Mouse (Mus musculus): ENCODE measurements around the gene Barx2. TPM values are rescaled to one million over a fixed set of nuclear protein-coding genes. Genes with fewer than 3 reads are reported as not detected.

The Barx2 gene
- total RNA-seq, 1 experiment: 0.18 TPM

DNA sequence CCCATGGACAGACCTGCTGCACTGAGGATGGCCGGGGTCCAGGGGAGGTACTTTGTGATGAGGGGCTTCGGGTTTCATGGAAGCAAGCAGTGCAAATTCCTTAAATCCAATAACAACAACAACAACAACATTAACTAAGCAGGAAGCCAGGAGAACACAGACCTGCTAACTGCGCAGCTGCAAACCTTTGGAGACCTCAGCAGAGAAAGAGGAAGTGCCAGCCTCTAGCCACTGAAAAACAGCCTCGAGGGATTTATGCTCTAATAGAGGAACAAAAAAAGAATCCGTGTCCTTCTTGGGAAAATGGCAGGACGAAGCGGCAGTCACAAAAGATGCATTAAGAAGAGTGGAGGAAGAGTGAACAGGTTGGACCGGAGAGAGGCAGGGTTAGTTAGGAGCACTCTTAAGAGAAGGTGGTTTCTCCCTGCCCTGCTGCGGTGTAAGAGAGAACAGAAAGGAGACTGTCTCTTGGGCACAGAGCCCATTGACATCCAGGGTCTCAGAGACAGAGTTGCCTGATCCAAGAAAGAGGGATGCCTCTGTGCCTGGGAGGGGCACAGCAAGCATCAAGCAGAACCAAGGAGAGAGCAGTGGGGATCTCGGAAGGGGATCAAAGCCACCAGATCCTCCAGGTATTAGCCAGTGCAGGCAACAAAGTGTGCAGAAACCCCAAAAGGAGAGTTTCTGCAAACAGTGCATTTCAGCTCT lies 72.0 kb downstream of the Barx2 start:
- H3K9me3 ChIP-seq (ENCODE audit: control insufficient read depth, insufficient read depth, low read depth, low read length): no peaks in the 10 kb centered on the region
- no peak overlapping the region for H3K4me3 ChIP-seq (ENCODE audit: insufficient read depth in 1 of 2, low read depth in 1 of 2, low read length in 2 of 2, poor library complexity in 1 of 2, severe bottlenecking in 1 of 2)
- no peaks in the 10 kb centered on the region for H3K4me1 ChIP-seq (ENCODE audit: control insufficient read depth in 2 of 2, insufficient read depth in 2 of 2, low read length in 2 of 2, poor library complexity in 1 of 2)
- H3K9ac ChIP-seq (ENCODE audit: insufficient read depth, low read depth, low read length, poor library complexity, severe bottlenecking): no peak overlapping the region
- in situ Hi-C loops (cut with MboI; ENCODE audit: low sequenced_read_pairs in 2 of 2, unreplicated experiment in 2 of 2): no loop called here
- H3K36me3 ChIP-seq (ENCODE audit: control insufficient read depth, insufficient read depth, low read length, poor library complexity, severe bottlenecking): no peaks in the 10 kb centered on the region
- H3K27ac ChIP-seq (ENCODE audit: insufficient read depth, low read depth, low read length, poor library complexity, severe bottlenecking): no peak overlapping the region
- no peak for DNase-seq (ENCODE audit: low read depth, low spot score)
- TF ChIP-seq HCFC1 (IDR thresholded peaks at IDR 0.05; ENCODE audit: borderline replicate concordance, insufficient read depth, low read length) (no peak), ZC3H11A (IDR thresholded peaks at IDR 0.05; ENCODE audit: borderline replicate concordance, low read depth, low read length) (no peak), CHD2 (IDR thresholded peaks at IDR 0.05; ENCODE audit: low read depth, low read length) (no peak), ZNF384 (IDR thresholded peaks at IDR 0.05; ENCODE audit: low read depth, low read length) (no peak), MAFK (IDR thresholded peaks at IDR 0.05; ENCODE audit: insufficient read depth, low read depth, low read length) (no peak)

DNA sequence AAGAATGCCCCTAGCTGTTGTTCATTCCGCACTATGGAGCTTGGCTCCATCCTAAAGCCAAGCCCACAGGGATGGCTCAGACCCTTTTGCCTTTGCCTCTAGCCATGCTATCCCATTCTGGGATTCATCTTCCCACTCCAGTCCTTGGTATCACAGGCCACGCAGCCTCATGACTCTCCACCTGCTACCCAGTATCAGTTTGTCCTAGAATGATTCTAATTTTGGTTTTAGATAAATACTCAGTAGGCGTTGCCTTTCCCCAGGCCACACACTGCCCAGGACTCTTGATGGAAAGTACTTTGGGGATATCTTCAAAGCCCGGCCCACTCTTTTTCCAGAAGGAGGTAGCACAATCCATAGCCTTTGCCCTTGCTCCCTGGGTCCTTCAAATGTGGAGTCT lies 72.7 kb downstream of the Barx2 start:
- Histone ChIP-seq H3K27ac (ENCODE audit: insufficient read depth, low read depth, low read length, poor library complexity, severe bottlenecking) (no peak overlapping the region), H3K4me3 (ENCODE audit: insufficient read depth in 1 of 2, low read depth in 1 of 2, low read length in 2 of 2, poor library complexity in 1 of 2, severe bottlenecking in 1 of 2) (no peak overlapping the region), H3K36me3 (ENCODE audit: control insufficient read depth, insufficient read depth, low read length, poor library complexity, severe bottlenecking) (no peaks in the 10 kb centered on the region), H3K9ac (ENCODE audit: insufficient read depth, low read depth, low read length, poor library complexity, severe bottlenecking) (no peak overlapping the region), H3K9me3 (ENCODE audit: control insufficient read depth, insufficient read depth, low read depth, low read length) (no peaks in the 10 kb centered on the region), H3K4me1 (ENCODE audit: control insufficient read depth in 2 of 2, insufficient read depth in 2 of 2, low read length in 2 of 2, poor library complexity in 1 of 2) (no peaks in the 10 kb centered on the region)
- TF ChIP-seq HCFC1 (IDR thresholded peaks at IDR 0.05; ENCODE audit: borderline replicate concordance, insufficient read depth, low read length) (no peak), CHD2 (IDR thresholded peaks at IDR 0.05; ENCODE audit: low read depth, low read length) (no peak)
- in situ Hi-C loops (cut with MboI; ENCODE audit: low sequenced_read_pairs in 2 of 2, unreplicated experiment in 2 of 2): no loop called here
- no peak for DNase-seq (ENCODE audit: low read depth, low spot score)

DNA sequence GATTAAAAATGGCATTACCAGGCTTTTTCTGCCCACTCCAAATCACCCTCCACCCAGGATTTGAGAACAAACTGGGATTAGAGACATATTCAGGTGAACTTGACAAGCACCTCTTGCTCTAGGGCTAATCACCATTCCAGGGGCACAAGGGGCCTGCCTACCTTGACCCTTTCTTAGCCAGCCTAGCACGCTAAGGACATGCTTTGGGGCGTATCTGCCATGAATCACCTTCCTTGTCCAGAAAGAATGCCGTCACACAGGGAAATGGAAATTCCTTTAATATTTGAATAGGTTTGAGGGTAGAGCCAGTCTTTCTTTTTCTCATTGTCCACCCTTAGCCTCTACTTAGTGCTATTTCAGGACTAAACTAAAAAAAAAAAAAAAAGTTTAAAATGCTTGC lies 73.2 kb downstream of the Barx2 start:
- H3K4me1 ChIP-seq (ENCODE audit: control insufficient read depth in 2 of 2, insufficient read depth in 2 of 2, low read length in 2 of 2, poor library complexity in 1 of 2): no peaks in the 10 kb centered on the region
- no peaks in the 10 kb centered on the region for H3K36me3 ChIP-seq (ENCODE audit: control insufficient read depth, insufficient read depth, low read length, poor library complexity, severe bottlenecking)
- H3K9me3 ChIP-seq (ENCODE audit: control insufficient read depth, insufficient read depth, low read depth, low read length): no peaks in the 10 kb centered on the region
- H3K9ac ChIP-seq (ENCODE audit: insufficient read depth, low read depth, low read length, poor library complexity, severe bottlenecking): no peak overlapping the region
- TF ChIP-seq CHD2 (IDR thresholded peaks at IDR 0.05; ENCODE audit: low read depth, low read length) (no peak), HCFC1 (IDR thresholded peaks at IDR 0.05; ENCODE audit: borderline replicate concordance, insufficient read depth, low read length) (no peak), ZNF384 (IDR thresholded peaks at IDR 0.05; ENCODE audit: low read depth, low read length) (no peak), MAFK (IDR thresholded peaks at IDR 0.05; ENCODE audit: insufficient read depth, low read depth, low read length) (no peak), ZC3H11A (IDR thresholded peaks at IDR 0.05; ENCODE audit: borderline replicate concordance, low read depth, low read length) (no peak)
- DNase-seq (ENCODE audit: low read depth, low spot score): no peak
- in situ Hi-C loops (cut with MboI; ENCODE audit: low sequenced_read_pairs in 2 of 2, unreplicated experiment in 2 of 2): no loop called here
- no peak overlapping the region for H3K4me3 ChIP-seq (ENCODE audit: insufficient read depth in 1 of 2, low read depth in 1 of 2, low read length in 2 of 2, poor library complexity in 1 of 2, severe bottlenecking in 1 of 2)
- H3K27ac ChIP-seq (ENCODE audit: insufficient read depth, low read depth, low read length, poor library complexity, severe bottlenecking): no peak overlapping the region

DNA sequence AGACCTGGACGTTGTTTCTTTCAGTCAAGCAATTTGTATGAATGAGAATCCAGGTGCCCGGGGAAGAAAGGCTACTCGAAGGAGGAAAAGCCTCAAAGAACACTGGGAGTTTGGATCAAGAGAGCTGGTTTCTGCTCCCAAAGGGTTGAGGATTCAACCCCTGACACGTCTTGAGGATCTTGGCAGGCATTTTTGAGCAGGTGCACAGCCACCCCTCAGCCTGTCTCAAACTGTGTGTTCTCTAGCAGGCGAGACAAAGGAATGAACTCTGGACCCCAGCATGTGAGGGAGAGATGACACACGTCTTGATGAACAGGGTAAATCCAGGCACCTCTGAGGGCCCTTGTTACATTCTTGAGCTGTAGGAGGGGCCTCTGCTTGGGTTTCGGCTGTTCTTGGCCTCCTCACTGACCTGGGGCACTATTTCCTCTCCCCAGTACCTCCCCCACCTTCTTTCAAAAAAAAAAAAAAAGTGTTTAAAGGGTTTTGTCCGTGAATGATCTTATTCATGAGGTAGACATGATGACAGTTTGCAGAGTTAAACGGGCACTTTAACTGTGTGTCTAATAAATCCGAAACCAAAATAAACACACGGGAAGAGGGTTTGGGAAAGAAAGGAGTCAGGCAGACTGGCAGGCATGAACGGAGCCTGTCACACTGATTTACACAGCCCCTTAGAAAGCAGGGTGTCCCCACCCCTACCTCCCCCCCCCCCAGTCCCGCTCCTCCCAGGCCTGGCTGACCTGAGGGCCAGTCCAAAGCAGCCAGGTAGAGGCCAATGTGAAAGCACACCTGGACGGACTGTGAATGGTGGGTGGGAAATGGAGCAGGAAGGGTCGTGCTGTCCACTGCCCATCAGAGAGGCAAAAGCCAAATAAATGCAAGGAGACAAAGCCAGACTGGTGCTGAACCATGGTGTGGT lies 73.9 kb downstream of the Barx2 start:
- DNase-seq (ENCODE audit: low read depth, low spot score): no peak
- Histone ChIP-seq H3K4me3 (ENCODE audit: insufficient read depth in 1 of 2, low read depth in 1 of 2, low read length in 2 of 2, poor library complexity in 1 of 2, severe bottlenecking in 1 of 2) (no peak overlapping the region), H3K9ac (ENCODE audit: insufficient read depth, low read depth, low read length, poor library complexity, severe bottlenecking) (no peak overlapping the region), H3K4me1 (ENCODE audit: control insufficient read depth in 2 of 2, insufficient read depth in 2 of 2, low read length in 2 of 2, poor library complexity in 1 of 2) (no peaks in the 10 kb centered on the region), H3K27ac (ENCODE audit: insufficient read depth, low read depth, low read length, poor library complexity, severe bottlenecking) (no peak overlapping the region), H3K36me3 (ENCODE audit: control insufficient read depth, insufficient read depth, low read length, poor library complexity, severe bottlenecking) (no peaks in the 10 kb centered on the region), H3K9me3 (ENCODE audit: control insufficient read depth, insufficient read depth, low read depth, low read length) (no peaks in the 10 kb centered on the region)
- in situ Hi-C loops (cut with MboI; ENCODE audit: low sequenced_read_pairs in 2 of 2, unreplicated experiment in 2 of 2): no loop called here
- no peak for TF ChIP-seq ZC3H11A (IDR thresholded peaks at IDR 0.05; ENCODE audit: borderline replicate concordance, low read depth, low read length)
- no peak for TF ChIP-seq MAFK (IDR thresholded peaks at IDR 0.05; ENCODE audit: insufficient read depth, low read depth, low read length)
- TF ChIP-seq HCFC1 (IDR thresholded peaks at IDR 0.05; ENCODE audit: borderline replicate concordance, insufficient read depth, low read length): no peak
- TF ChIP-seq CHD2 (IDR thresholded peaks at IDR 0.05; ENCODE audit: low read depth, low read length): no peak
- no peak for TF ChIP-seq ZNF384 (IDR thresholded peaks at IDR 0.05; ENCODE audit: low read depth, low read length)
